Comparison of ENCODE assay signal across 9 mouse cellular contexts in genomic region chr2:27915726-27916125, GRCm38 (mm10). TPM values are rescaled to one million over a fixed set of nuclear protein-coding genes. Genes with fewer than 3 reads are reported as not detected.
A peak's percentile ranks its signal among the peaks of the same experiment; 100 is the strongest.
DNase-seq lines count a peak whose midpoint lies in the region; ATAC-seq lines count a peak whose summit lies in the region.
"Had no signal": no experiment of that assay in that cellular context is flagged by ENCODE, and none has a peak within 500 bp of the region (broad histone marks: within the 10 kb centered on the region; RNA-seq: fewer than 3 reads in every experiment).

No protein-coding gene starts in this region.

- no peak for DNase-seq in forebrain, embryonic 10.5 days (ENCODE audit: extremely low spot score, low spot score)
- no peak for DNase-seq in forebrain, embryonic 11.5 days (ENCODE audit: low spot score)
- DNase-seq in retina, embryonic 14.5 days (ENCODE audit: low spot score) = peak; percentile 34
- DNase-seq in retina, postnatal 1 day = no peak
- DNase-seq in thymus, postnatal 25 days = peak; percentile 28
- no peak for DNase-seq in yolk sac, embryonic 10.5 days (ENCODE audit: low spot score)
- no peak for DNase-seq in frontal cortex, postnatal 36 days (ENCODE audit: low spot score in 2 of 2)

- H3K4me2 ChIP-seq in forebrain, embryonic 11.5 days (ENCODE audit: low read depth, low read length, severe bottlenecking) = no peak overlapping the region
- H3K4me2 ChIP-seq in intestine, embryonic 16.5 days (ENCODE audit: low read depth, low read length) = no peak overlapping the region
- H3K4me2 ChIP-seq: heart, embryonic 11.5 days had no signal

- H3K9ac ChIP-seq in forebrain, embryonic 11.5 days (ENCODE audit: low read length) = no peak overlapping the region
- no peak overlapping the region for H3K9ac ChIP-seq in intestine, embryonic 16.5 days (ENCODE audit: low read depth, low read length)

- peaks cover 12% of the 10 kb centered on the region for H3K4me1 ChIP-seq in forebrain, embryonic 10.5 days
- H3K4me1 ChIP-seq in forebrain, embryonic 11.5 days (replicated peaks; ENCODE audit: control insufficient read depth, insufficient read depth, low read length) = no peaks in the 10 kb centered on the region
- peaks cover 7% of the 10 kb centered on the region for H3K4me1 ChIP-seq in intestine, embryonic 16.5 days (ENCODE audit: control insufficient read depth, insufficient read depth, low read length)

- peak overlapping the region; percentile 58; the same call in 1 of the 2 replicates for H3K27ac ChIP-seq in forebrain, embryonic 10.5 days
- no peak overlapping the region for H3K27ac ChIP-seq in forebrain, embryonic 11.5 days (ENCODE audit: low read depth, low read length)
- H3K27ac ChIP-seq in intestine, embryonic 16.5 days (ENCODE audit: low read length) = no peak overlapping the region

- no peaks in the 10 kb centered on the region for H3K27me3 ChIP-seq in forebrain, embryonic 10.5 days (ENCODE audit: poor library complexity, severe bottlenecking)
- H3K27me3 ChIP-seq in forebrain, embryonic 11.5 days (ENCODE audit: control insufficient read depth, insufficient read depth, low read length) = no peaks in the 10 kb centered on the region
- H3K27me3 ChIP-seq in intestine, embryonic 16.5 days (replicated peaks; ENCODE audit: control insufficient read depth, insufficient read depth, low read length) = no peaks in the 10 kb centered on the region

- no peak for ATAC-seq in forebrain, embryonic 11.5 days (replicated peaks; ENCODE audit: low FRiP score)
- 0 out of 2 replicates have a peak, but pooled peaks have one; percentile 28 for ATAC-seq in intestine, embryonic 16.5 days

- H3K36me3 ChIP-seq in forebrain, embryonic 10.5 days (replicated peaks) = no peaks in the 10 kb centered on the region
- H3K36me3 ChIP-seq in forebrain, embryonic 11.5 days (ENCODE audit: control insufficient read depth, insufficient read depth, low read length) = no peaks in the 10 kb centered on the region
- no peaks in the 10 kb centered on the region for H3K36me3 ChIP-seq in intestine, embryonic 16.5 days (ENCODE audit: control insufficient read depth, insufficient read depth, low read length)

- H3K4me3 ChIP-seq in forebrain, embryonic 10.5 days = no peak overlapping the region
- no peak overlapping the region for H3K4me3 ChIP-seq in forebrain, embryonic 11.5 days (ENCODE audit: low read depth, low read length)
- no peak overlapping the region for H3K4me3 ChIP-seq in intestine, embryonic 16.5 days (ENCODE audit: low read length)

- H3K9me3 ChIP-seq in forebrain, embryonic 10.5 days = no peaks in the 10 kb centered on the region
- H3K9me3 ChIP-seq in forebrain, embryonic 11.5 days (ENCODE audit: control insufficient read depth, low read length) = no peaks in the 10 kb centered on the region
- no peaks in the 10 kb centered on the region for H3K9me3 ChIP-seq in intestine, embryonic 16.5 days (ENCODE audit: control insufficient read depth, low read length)

- 71% methylated on average over 4 of the region's 4 CpGs for WGBS in forebrain, embryonic 10.5 days
- WGBS in forebrain, embryonic 11.5 days = 74% methylated on average over 4 of the region's 4 CpGs
- WGBS in intestine, embryonic 16.5 days = 54% methylated on average over 4 of the region's 4 CpGs

RNA-seq across cellular contexts. Expression of gene Col5a1, which starts 29.5 kb away (rescaled TPM):
- polyA plus RNA-seq in forebrain, embryonic 10.5 days (2016; fragmentation: Nextera tagmentation; extraction: Ambion mirVana) = 11.0 and 11.1 TPM in 2 replicates
- 20.9 and 23.7 TPM in 2 replicates for polyA plus RNA-seq in forebrain, embryonic 11.5 days (2014; fragmentation: Nextera tagmentation; extraction: Ambion mirVana)
- 78.1 and 80.5 TPM in 2 replicates for polyA plus RNA-seq in intestine, embryonic 16.5 days (2015; fragmentation: Nextera tagmentation; extraction: Ambion mirVana)

Comparison
In these comparisons a context has a peak if more than half of its experiments do, and no peak if none do; other contexts are left out.
1. DNase-seq: peak in retina, embryonic 14.5 days (single experiment) and thymus, postnatal 25 days (single experiment); none in forebrain, embryonic 10.5 days (single experiment), forebrain, embryonic 11.5 days (single experiment), retina, postnatal 1 day (single experiment), yolk sac, embryonic 10.5 days (single experiment) and frontal cortex, postnatal 36 days (0 of 2).